Mouse (Mus musculus) kidney, adult 8-10 months (tissue): ENCODE data around the gene Zbtb4.

Experiments used
- DNase-seq, 2 experiments: peaks; one replicate each; pipeline ENCODE4 v3.0.0; 2022

Gene Zbtb4

GRCm38 (mm10) chr11:69801379-69801977, 35.8 kb downstream of the Zbtb4 start, which contains the start of gene Fgf11:
Gene Fgf11 (minus strand): TSS chr11:69801857.
- DNase-seq, result no peak

DNA sequence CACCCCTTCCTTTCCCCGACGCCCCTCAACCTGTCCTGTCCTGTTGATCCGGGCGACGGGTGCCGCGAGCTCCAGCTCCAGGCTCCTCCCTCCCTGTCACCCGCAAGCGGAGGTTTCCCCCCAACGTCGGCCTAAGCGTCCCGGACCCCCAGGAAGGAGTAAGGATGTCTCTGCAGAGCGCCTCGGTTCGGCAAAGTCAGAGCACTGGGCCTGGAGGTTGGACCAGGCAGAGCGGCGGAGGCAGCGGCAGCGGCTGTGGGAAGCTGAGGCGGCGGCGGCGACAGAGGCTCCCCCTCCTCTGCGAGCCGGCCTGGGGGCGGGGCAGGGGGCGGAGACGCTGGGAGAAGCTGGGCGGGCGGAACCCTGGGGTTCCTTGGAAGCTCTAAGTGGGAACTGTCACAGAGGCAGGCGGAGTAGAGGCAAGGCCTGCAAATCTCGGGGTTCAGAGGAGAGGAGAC, 37.0 kb downstream of the Zbtb4 start:
- peak; percentile 74 to 75 for DNase-seq

DNA sequence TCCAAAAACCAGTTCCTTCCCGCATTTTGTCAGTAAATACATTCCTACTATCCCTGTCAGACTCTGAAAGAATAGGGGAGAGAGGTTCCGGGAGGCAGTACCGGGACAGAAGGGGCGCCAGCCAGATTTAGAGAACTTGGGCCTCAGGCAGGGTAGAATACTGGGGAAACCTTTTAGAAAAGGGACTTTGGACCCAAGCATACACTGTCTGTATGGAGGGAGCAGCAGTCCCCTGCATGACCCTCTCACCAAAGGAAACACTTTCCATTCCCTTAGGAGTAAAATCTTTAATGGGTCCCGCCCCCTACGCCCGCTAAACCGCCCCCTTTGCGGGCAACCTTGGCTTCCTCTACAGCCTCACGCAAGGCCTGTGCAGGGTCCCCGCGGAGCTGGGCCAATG, 37.6 kb downstream of the Zbtb4 start:
- DNase-seq, result no peak

DNA sequence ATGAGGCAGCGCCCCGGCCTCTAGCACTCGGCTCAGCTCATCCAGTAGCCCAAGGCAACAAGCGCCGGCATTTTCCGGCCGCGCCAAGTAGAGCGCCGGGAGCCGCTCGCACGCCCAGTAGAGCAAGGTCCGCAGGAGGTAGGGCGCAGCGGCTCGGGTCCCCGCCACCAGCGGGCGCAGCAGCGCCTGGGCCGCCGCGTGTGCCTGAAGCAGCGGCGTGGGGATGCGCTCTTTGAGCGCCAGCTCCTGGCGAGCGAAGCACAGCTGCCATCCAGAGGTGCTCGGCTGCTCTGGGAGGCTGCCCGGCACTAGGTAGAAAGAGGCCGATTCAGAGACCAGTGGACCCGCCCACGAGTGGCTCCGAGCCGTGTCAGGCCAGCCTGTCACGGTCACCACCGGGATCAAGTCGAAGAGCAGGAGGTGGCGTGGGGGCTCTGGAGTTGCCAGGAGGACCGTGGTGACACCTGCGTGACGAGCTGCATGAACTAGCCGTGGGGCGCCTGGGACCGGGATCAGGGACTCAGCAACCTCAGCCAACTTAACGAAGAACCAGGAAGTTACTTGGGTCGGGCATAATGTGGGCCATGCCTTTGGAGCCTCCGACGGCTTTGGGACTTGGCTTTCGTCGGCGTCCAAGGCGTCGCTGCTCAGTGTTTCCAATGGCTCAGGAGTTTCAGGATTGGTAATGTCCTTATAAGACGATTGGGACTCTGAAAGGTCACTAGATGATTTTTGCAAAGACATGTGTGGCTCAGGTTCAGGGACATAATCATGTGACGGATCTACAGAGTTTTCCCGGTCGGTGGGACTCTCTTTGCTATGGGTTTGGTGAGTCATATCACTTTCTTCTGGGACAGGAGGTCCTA, 38.3 kb downstream of the Zbtb4 start:
- DNase-seq, result peak; percentile 76 to 83

- peak in 1 of 2 experiments; percentile 56 for DNase-seq
Observed at GRCm38 (mm10) chr11:69804652-69804940, 38.9 kb downstream of the Zbtb4 start.

GRCm38 (mm10) chr11:69804972-69805909, 39.5 kb downstream of the Zbtb4 start, which contains the start of gene Tmem102:
Gene Tmem102 (minus strand): TSS chr11:69805624.
- DNase-seq, result peak; percentile 87 to 91

DNA sequence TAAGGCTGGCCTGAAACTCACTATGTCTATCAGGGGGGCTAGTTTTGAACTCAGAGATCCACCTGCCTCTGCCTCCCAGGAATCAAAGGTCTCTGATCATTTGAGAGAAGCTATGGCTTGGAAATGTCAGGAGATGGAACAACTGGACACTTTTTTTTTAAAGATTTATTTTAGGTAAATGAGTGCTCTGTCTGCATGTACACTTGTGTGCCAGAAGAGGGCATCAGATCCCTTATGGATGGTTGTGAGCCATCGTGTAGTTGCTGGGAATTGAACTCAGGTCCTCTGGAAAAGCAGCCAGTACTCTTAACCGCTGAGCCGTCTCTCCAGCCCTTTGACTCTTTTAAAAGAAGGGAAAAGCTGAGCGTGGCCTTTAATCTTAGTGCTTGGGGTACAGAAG, 40.7 kb downstream of the Zbtb4 start:
- no peak for DNase-seq

DNA sequence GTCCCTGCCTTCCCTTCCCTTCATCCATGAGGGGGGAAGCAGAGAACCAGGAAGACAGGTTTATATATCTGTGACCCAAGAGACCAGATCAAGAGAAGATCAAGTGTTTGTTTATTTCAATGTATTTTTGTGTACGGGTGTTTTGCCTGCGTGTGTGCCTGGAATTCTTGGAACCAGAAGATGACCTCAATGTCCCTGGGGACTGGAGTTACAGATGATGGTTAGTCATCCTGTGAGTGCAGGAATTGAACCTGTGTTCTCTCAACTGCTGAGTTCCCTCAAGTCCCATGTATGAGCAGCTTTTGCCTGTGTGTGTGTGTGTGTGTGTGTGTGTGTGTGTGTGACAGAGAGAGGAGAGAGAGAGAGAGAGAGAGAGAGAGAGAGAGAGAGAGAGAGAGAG, 41.9 kb downstream of the Zbtb4 start:
- DNase-seq, result no peak

DNA sequence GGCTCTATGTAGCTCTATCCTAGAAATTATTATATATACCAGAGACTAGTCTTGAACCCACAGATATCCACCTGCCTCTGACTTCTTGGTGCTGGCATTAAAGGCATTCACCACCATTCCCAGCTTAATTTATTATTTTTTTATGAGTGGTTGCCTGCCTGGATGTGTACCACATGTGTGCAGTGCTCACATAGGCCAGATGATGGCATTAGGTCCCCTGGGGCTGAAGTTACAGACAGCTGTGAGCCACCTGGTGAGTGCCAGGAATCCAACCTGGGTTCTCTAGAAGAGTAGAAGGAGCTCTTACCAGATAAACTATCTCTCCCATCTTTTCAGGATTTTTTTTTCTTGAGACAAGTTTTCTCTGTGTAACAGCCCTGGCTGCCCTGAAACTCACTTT, 44.6 kb downstream of the Zbtb4 start:
- no peak for DNase-seq

- no peak for DNase-seq
Observed at GRCm38 (mm10) chr11:69815155-69815554, 49.4 kb downstream of the Zbtb4 start, which contains the start of gene Gm39566. Gene Gm39566 (minus strand): TSS chr11:69815298.

DNA sequence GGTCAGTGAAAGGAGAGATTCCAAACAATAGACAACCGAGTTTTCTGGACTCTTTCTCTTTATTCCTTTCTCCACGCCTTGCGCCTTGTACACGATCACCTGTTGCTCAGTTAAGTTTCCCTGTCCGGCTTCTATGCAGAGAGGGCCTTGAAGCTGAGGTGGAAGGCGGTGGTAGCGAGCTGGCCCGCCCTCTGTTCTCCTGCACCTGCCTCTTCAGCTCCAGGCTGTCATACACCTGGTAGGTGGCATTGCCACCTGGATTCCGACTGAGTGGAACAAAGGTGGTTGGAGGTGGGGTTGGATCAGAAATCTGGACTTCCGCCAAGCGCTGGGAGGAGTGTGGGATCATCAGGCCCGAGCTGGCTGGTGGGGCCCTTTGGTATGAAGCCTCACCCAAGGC, 50.8 kb downstream of the Zbtb4 start:
- DNase-seq, result no peak

- no peak for DNase-seq
Observed at GRCm38 (mm10) chr11:69818365-69818764, 52.7 kb downstream of the Zbtb4 start, which contains the start of gene Spem2. Gene Spem2 (minus strand): TSS chr11:69818465.

DNA sequence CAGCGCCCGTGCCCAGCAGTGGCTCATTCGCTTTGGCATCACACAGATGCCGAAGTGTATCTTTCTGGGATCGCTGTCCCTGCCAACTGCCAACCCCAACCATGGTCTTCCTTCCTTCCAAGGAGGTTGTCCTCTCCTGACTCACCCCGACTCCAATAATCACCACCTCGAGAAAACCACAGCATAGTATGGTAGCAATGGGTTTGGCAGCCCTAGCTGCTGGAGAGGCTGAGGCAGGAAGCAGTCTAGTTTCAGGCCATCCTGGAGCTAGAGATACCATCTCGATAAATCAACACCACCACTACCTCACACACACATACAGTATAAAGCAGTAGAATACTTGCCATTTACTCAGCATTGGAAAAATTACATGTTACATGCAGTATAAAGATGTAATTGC, 53.2 kb downstream of the Zbtb4 start:
- DNase-seq, result no peak

DNA sequence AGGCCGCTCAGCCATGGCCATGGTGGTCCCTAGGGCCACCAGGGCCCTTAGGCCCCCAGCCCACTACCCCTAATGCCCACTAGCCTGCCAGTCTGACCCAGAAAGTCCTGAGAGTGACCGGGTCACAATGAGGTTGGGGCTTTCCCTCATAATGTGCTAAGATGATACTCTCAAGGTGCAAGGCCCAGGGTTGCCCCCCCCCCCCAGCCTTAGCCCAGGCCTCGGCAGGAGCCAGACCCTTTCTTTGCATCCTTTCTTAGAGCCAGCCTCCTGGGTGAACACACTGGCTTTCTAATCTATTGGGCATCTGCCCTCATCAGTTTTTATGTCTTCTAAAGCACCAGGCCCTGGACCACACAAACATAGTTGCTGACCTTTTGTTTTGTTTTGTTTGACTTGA, 56.4 kb downstream of the Zbtb4 start, which contains the start of gene Spem1:
TSS of gene Spem1 (minus strand) at position 101 of the 400 bp plus-strand sequence.
- DNase-seq, result no peak

- no peak for DNase-seq
Observed at GRCm38 (mm10) chr11:69823456-69823855, 57.7 kb downstream of the Zbtb4 start.

GRCm38 (mm10) chr11:69828832-69829231, 63.1 kb downstream of the Zbtb4 start:
- no peak for DNase-seq

- DNase-seq, result no peak
Observed at GRCm38 (mm10) chr11:69833554-69833953, 67.8 kb downstream of the Zbtb4 start.
